Mouse (Mus musculus): ENCODE data around the gene Tead1.
A peak's percentile ranks its signal among the peaks of the same experiment; 100 is the strongest.

Tead1 gene

DNA sequence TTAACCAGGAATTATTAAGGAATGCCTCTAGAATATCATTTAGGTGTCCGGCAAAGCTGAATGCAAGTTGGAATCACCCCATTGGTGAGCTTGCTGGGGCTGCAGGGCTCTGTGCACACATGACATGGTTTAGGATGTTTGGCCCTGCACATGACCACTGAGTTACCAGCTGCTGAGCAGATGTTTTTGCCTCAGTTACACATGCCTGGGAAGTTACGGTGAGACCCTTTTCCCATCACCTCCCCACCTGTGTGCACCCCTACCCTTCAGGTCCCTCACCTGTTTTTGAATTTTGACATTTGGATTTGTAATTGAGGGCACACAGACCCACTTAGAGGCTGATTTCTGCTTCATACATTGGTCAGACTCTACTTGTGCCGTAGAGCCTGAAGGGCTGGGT, 6.9 kb downstream of the Tead1 start:
- no peak for DNase-seq (ENCODE audit: low read depth, low spot score)

- no peak for DNase-seq (ENCODE audit: low read depth, low spot score)
These were observed 7.5 kb downstream of the Tead1 start for GRCm38 (mm10) chr7:112686586-112686985.

- no peak for DNase-seq (ENCODE audit: low read depth, low spot score)
These were observed 9.4 kb downstream of the Tead1 start for GRCm38 (mm10) chr7:112688425-112689001.

GRCm38 (mm10) chr7:112690836-112691781, 12.0 kb downstream of the Tead1 start:
- DNase-seq (ENCODE audit: low read depth, low spot score) = no peak

DNA sequence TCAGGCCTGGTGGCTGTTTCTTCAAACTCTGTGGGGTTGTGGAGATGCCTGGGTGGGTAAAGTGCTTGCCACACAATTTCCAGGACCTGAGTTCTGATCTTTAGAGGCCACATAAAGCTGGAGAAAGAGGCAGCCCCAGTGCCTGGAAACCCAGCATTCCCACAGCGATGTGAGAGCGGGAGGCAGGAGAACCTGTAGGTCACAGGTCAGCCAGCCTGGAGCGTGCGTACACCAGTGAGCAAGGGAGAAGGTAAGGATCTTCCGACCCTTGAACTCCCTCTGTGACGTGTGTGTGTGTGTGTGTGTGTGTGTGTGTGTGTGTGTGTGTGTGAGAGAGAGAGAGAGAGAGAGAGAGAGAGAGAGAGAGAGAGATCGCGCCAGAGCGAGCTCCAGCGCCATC, 14.4 kb downstream of the Tead1 start:
- no peak for DNase-seq (ENCODE audit: low read depth, low spot score)

GRCm38 (mm10) chr7:112696777-112697161, 17.7 kb downstream of the Tead1 start:
- DNase-seq (ENCODE audit: low read depth, low spot score) = no peak

DNA sequence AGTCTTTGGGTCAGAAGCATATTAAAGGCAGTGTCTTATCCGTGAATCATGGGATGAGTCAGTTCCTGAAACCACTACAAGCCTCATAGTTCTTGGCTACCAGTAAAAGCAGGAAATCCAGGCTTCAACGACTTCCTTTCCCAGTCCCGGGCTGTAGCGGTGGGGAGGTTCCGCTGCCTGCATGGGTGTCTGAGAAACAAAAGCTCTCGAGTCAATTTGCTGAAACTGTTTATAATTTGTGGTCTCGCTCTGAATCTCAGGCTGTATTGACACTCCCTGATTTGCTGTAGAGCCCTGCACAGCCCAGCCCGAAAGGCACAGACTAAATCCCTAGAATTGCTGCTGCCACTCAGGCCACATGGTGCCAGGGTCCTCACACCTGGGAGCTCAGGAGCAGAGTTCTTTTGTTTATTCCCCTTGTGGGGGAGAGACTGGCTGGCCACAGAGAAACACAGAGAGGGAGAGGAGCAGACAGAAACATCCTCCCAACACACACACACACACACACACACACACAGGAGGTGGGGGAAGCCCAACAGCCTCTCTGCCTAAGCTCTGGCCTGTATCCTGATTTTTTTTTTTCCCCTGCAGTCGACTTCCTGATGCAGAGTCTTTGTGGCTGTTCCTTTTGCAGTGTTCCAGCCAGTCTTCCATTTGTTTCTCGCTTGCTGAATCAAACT, 18.2 kb downstream of the Tead1 start:
- DNase-seq (ENCODE audit: low read depth, low spot score) = no peak

DNA sequence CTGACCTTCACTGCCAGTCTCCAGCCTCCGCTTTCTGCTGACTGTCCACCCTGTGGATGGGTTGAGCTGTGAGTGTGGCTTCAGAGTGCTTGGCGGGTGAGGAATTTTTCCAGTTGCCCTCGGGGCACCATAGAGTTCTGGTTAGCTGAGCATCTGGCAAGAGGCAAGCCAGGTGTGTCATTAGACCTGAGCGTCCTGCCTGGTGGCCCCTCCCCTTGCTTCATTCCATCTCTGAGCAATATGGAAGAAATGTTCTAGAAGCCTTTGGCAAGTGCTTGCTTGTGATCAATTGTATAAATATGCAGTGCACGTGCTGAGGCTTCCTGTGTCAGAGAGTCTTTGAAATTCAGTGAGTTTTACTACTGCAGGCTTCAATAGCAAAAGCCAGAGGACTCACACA, 21.0 kb downstream of the Tead1 start:
- DNase-seq (ENCODE audit: low read depth, low spot score) = no peak

DNA sequence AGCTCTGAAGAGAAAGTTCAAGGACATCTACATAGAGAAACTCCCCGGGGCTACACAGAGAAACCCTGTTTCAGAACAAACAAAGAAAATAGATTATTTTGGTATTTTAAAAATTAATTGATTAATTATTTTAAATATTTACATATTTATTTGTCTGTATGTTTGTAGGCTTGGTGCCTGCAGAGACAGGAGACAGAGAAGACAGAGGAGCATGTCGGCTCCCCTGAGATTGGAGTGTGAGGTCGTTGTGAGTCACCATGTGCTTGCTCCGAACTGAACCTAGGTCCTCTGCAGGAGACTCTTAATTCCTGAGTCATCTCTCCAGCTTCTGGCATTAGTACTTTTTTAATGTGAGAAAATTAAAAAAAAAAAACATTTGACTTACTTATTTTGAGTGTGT, 24.2 kb downstream of the Tead1 start:
- DNase-seq (ENCODE audit: low read depth, low spot score) = no peak

GRCm38 (mm10) chr7:112705870-112706269, 26.8 kb downstream of the Tead1 start:
- no peak for DNase-seq (ENCODE audit: low read depth, low spot score)

- DNase-seq (ENCODE audit: low read depth, low spot score) = no peak
These were observed 27.6 kb downstream of the Tead1 start for GRCm38 (mm10) chr7:112706756-112707155.

DNA sequence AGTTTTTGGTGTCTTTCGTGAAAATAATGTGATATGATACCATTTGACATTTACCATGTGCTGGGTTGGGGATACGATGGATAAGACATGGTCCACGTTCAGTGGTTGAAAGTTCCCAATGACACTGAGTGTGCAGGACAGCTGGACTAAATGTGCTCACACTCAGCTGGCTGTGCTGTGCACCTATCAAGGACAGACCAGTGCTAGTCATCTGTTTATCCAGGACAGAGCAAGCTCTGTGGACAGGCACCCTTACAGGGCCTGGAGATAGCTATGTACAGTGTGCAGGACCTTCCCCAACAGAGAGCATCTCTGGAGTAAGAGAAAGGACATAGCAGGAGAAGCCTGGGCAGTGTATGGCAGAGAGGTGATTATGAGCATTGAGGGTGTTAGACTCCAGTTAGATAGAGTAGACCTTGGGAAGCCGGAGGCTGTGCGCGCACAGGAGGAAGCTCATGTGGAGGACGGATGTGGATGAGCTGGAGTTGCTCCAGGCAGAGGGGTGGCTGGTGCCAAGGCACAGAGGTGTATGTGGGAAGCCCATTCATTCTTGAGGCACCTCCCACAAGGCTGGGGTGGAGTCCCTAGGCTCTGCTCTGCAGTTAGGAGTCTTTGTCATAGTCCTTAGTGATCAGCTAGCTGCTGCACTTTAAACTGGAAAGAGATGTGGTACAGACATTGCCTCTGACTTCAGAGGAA, 31.4 kb downstream of the Tead1 start:
- DNase-seq (ENCODE audit: low read depth, low spot score) = no peak

DNA sequence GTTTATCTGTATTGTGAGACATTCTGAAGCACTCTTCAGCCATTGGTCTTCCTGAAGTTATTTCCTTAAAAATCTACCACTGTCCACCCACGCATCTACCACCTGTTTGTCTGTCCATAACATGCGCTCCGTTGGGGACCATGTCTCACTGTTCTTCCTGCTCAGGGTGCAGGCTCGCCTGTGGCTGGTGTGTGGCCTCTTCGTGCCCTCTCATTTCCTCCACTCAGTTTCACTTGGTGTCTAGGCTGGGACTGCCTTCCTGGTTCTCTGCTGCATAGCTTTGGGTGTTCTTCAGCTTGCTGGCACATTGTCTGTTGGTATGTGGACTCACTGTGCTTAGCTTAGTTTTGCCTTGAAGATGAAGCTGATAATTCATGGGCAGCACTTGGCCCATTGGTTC, 32.9 kb downstream of the Tead1 start:
- no peak for DNase-seq (ENCODE audit: low read depth, low spot score)

GRCm38 (mm10) chr7:112713509-112713908, 34.4 kb downstream of the Tead1 start:
- DNase-seq (ENCODE audit: low read depth, low spot score) = no peak

DNA sequence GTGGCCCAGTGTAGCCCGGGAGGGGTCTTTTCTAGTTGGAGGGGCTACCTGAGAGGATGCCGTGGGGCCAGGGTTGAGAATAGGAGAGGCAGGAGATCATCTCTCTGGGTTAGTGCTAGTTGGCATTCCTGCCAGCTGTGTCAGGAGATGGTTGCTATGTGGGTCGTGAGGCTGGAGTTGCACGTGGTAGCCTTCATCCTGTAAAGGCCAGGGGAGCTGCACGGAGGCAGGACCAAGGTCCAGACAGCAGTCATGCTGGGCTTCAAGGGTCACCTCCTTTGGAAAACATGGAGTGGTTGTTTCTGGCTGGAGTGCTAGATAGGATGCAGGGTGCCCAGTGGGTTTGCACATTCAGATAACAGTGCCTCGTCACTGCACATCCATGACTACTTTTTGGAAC, 35.7 kb downstream of the Tead1 start:
- no peak for DNase-seq (ENCODE audit: low read depth, low spot score)

- DNase-seq (ENCODE audit: low read depth, low spot score) = no peak
These were observed 37.6 kb downstream of the Tead1 start for GRCm38 (mm10) chr7:112716701-112717100.

- no peak for DNase-seq (ENCODE audit: low read depth, low spot score)
These were observed 38.6 kb downstream of the Tead1 start for GRCm38 (mm10) chr7:112717676-112718075.

- no peak for DNase-seq (ENCODE audit: low read depth, low spot score)
These were observed 40.5 kb downstream of the Tead1 start for GRCm38 (mm10) chr7:112719394-112720142.

DNA sequence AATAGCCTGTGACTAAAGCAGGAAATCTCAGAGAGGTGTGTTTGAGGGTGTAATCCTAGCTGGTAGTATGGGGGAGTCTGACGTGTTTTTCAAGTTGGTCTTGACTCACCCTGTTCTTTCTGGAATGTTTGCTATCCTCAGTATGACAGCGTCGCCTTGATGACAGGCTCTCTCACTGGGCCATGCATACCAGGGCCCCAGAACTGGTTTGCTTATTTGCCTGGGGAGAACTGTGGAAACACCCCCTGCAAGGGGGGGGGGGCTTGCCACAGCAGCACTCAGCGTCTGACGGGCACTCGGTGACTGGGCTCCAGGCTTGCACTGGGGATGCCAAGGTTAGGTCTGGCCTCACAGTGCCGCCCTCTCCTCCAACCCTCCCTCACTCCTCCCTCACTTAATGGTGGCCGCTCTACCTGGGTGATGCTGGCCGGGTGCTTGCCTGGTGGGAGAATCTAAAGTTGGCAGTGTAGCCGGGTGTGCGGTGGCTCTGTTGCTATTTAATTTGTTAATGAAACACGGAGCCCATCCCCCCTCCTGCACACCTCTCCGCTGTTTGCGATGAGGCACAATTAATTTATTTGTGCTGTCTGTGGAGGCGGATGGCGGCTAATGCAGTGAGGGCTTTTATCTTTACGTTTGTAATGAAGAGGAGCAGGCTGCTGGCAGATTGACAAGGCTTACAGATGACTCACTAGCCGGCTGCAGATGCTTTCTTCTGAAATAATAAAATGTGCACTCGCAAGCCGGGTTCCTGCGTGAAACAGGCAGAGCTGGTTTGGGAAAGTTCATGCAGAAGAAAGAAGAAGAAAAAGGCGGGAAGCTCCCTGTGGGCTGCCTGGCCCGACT, 41.2 kb downstream of the Tead1 start:
- peak; percentile 18 for DNase-seq (ENCODE audit: low read depth, low spot score)

GRCm38 (mm10) chr7:112720989-112721337, 41.8 kb downstream of the Tead1 start:
- no peak for DNase-seq (ENCODE audit: low read depth, low spot score)

All from retina, adult 2 months (tissue).